Mouse (Mus musculus) small intestine, adult 2 months (tissue): Measurements from ENCODE around the gene Clcnkb. TPM values are rescaled to one million over a fixed set of nuclear protein-coding genes. Genes with fewer than 3 reads are reported as not detected.

ENCODE experiments used
- H3K27ac ChIP-seq: fragments of 200-500 bp; 2 replicates; pipeline ENCODE4 v1.5.1; 2012; ENCODE audit warnings: low read depth, low read length, control low read depth, inconsistent platforms; ENCODE audit not compliant: insufficient read depth
- H3K27me3 ChIP-seq: fragments of 200-500 bp; 2 replicates; pipeline ENCODE4 v1.6.1; 2012; ENCODE audit warnings: mild to moderate bottlenecking, moderate library complexity, low read length, inconsistent platforms; ENCODE audit not compliant: control insufficient read depth, insufficient read depth
- H3K36me3 ChIP-seq: fragments of 200-500 bp; 2 replicates; pipeline ENCODE4 v1.6.1; 2012; ENCODE audit warnings: mild to moderate bottlenecking, low read length, control low read depth, inconsistent platforms; ENCODE audit not compliant: control insufficient read depth, insufficient read depth
- H3K4me1 ChIP-seq: fragments of 200-500 bp; 2 replicates; pipeline ENCODE4 v1.6.1; 2012; ENCODE audit warnings: low read length, inconsistent platforms, mixed read lengths; ENCODE audit not compliant: control insufficient read depth, insufficient read depth, insufficient read length
- H3K4me3 ChIP-seq: fragments of 200-500 bp; 2 replicates; pipeline ENCODE4 v1.5.1; 2012; ENCODE audit warnings: low read depth, mild to moderate bottlenecking, control low read depth, inconsistent platforms, low read length, moderate library complexity
- CTCF ChIP-seq: fragments of 200-500 bp; IDR thresholded peaks from 2 replicates; pipeline ENCODE4 v1.5.1; 2012; ENCODE audit warnings: low read depth, mild to moderate bottlenecking, control low read depth, inconsistent platforms, low read length, moderate library complexity, mixed read lengths; ENCODE audit not compliant: insufficient replicate concordance, insufficient read length; ENCODE audit errors: extremely low read depth
- POLR2A ChIP-seq: fragments of 200-500 bp; IDR thresholded peaks from 2 replicates; pipeline ENCODE4 v1.6.1; 2012; ENCODE audit warnings: low read depth, mild to moderate bottlenecking, control low read depth, inconsistent platforms, low read length, moderate library complexity
- WGBS: fragments of 180-500 bp; shearing (Covaris S2); methylation state at CpG from one replicate; pipeline ENCODE4 v1.1.7; 2018; 5-methylcytosine and 5-hydroxymethylcytosine counted together
- polyA plus RNA-seq: library from polyadenylated mRNA; depleted of rRNA; stranded (reverse); fragments of >200 nt; gene quantifications from 2 replicates; pipeline ENCODE4 v1.2.3, GENCODE M21; 2012

The Clcnkb gene
- polyA plus RNA-seq, 1 experiment: not detected

DNA sequence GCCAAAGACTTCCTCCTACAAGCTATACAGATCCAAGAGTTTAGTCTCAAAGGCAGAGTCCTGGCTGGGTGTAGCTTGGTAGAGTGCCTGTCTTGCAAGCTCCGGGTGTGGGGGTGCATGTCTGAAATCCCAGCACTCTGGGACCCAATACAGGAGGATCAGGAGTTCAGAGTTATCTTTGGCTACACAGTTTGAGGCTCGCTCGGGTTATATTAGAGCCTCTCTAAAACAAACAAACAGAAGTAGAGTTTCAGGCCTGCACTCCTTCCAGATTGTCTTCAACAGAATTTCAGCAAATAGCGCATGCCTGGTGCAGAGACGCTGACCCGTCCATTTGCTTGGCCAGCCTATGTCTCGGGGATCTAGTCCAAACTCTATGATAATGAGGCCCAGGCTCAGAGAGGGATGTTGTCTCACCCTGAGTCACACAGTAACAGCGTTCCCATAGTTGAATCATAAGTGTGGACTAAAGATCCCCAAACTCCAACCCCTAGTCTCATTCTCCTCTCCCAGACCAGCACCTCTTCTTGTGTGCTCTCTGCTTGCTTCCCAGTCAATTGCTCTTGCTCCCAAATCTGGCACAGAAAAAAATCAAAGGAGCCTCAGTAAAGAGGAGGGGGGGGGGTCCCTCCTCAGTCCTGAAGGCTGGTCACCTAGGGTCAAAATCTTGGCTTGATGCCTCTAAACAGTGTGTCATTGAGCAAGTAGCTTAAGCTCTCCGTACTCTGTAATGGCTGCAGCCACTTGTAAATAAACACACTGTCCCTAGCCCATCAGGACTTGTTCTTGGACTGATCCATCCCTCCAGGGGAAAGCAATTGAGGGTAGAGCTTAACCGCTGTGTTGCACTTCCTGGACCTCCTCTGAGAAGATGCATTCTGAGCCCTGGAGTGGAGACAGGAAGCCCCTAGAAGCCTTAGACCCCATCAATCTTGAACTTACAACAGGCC is 11.3 kb upstream of the Clcnkb start:
- 75% methylated on average over 10 of the region's 10 CpGs for WGBS
- no peaks in the 10 kb centered on the region for H3K36me3 ChIP-seq
- no peak overlapping the region for H3K4me3 ChIP-seq
- H3K4me1 ChIP-seq: peaks cover 2% of the 10 kb centered on the region; the same call in 1 of the 2 replicates
- H3K27ac ChIP-seq: peak overlapping the region; percentile 20
- H3K27me3 ChIP-seq: peaks cover 6% of the 10 kb centered on the region; the same call in 1 of the 2 replicates
- TF ChIP-seq POLR2A (no peak), CTCF (no peak)

GRCm38 (mm10) chr4:141425484-141426479 is 10.0 kb upstream of the Clcnkb start:
- H3K4me3 ChIP-seq: peak overlapping the region; percentile 57
- peak overlapping the region; percentile 32; the same call in 1 of the 2 replicates for H3K27ac ChIP-seq
- H3K4me1 ChIP-seq: peaks cover 9% of the 10 kb centered on the region
- no peaks in the 10 kb centered on the region for H3K36me3 ChIP-seq
- TF ChIP-seq POLR2A (no peak), CTCF (no peak)
- 8% methylated on average over 36 of the region's 36 CpGs for WGBS
- peaks cover 6% of the 10 kb centered on the region; the same call in 1 of the 2 replicates for H3K27me3 ChIP-seq

GRCm38 (mm10) chr4:141423691-141424431 is 8.0 kb upstream of the Clcnkb start:
- Histone ChIP-seq H3K4me3 (no peak overlapping the region), H3K27ac (no peak overlapping the region), H3K4me1 (peaks cover 13% of the 10 kb centered on the region), H3K27me3 (peaks cover 6% of the 10 kb centered on the region; the same call in 1 of the 2 replicates), H3K36me3 (no peaks in the 10 kb centered on the region)
- TF ChIP-seq CTCF: no peak
- TF ChIP-seq POLR2A: no peak
- WGBS: 87% methylated on average over 13 of the region's 13 CpGs

DNA sequence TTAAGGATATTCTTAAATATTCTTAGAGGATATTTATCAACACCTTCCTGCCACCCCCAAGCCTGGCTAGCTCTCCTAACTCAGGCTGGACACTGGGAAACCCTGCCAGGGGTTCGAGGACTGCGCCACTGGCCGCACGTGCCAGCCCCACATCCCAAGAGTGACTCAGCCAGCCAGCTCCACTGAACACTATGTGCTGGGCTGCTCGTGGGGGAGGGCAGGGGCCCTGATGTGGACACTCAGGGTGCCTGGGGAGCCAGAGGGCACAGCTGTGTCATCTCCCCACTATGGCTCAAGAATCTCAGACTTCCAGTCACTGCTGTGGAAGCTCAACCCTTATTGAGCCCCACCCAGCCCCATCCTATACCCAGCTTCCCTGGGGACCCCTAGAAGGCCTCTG is 7.5 kb upstream of the Clcnkb start:
- H3K4me1 ChIP-seq: peaks cover 13% of the 10 kb centered on the region
- H3K36me3 ChIP-seq: no peaks in the 10 kb centered on the region
- H3K27ac ChIP-seq: no peak overlapping the region
- no peak overlapping the region for H3K4me3 ChIP-seq
- 84% methylated on average over 5 of the region's 5 CpGs for WGBS
- peaks cover 6% of the 10 kb centered on the region; the same call in 1 of the 2 replicates for H3K27me3 ChIP-seq
- TF ChIP-seq CTCF (no peak), POLR2A (no peak)

DNA sequence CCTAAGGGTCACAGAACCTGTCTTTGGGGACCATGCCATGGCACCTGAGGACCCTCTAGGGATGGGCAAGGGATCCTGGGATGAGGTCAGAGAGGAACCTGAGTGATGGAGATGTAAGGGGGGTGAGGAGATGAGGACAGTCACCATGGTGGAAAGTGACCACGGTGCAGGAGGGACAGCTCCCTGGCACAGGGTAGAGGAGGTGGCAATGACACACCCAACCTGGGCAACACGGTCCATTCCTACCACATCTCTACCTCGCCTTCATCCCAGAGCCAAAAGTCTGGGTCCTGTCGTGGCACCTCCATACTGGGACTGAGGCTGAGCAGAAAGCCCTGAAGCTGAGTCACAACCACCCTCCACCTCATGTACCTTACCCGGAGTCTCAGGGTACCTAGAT is 7.0 kb upstream of the Clcnkb start:
- Histone ChIP-seq H3K27me3 (peaks cover 6% of the 10 kb centered on the region; the same call in 1 of the 2 replicates), H3K36me3 (no peaks in the 10 kb centered on the region), H3K27ac (peak overlapping the region; percentile 49), H3K4me1 (peaks cover 13% of the 10 kb centered on the region), H3K4me3 (peak overlapping the region; percentile 46)
- 76% methylated on average over 5 of the region's 5 CpGs for WGBS
- TF ChIP-seq POLR2A (no peak), CTCF (no peak)

DNA sequence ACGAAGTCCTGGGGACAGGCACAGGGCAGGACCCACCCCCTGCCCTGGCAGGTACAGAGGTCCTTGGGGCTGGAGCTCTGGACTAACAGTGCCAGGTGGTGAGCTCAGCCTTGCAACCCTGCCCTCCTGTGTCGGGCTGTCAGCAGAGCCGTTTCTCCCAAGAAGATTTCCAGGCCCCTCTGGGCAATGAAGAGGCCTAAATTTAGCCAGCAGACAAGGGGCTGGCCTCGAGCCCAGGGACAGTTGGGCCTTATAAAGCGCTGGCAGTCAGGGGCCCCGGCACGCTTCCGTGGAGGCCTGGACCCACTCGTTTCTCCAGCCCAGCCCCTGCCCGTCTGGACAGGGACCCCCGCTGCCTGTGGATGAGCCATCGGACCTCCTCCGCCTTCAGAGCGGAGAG is 5.6 kb upstream of the Clcnkb start:
- TF ChIP-seq CTCF (no peak), POLR2A (no peak)
- peaks cover 6% of the 10 kb centered on the region; the same call in 1 of the 2 replicates for H3K27me3 ChIP-seq
- H3K27ac ChIP-seq: peak overlapping the region; percentile 49
- peak overlapping the region; percentile 46 for H3K4me3 ChIP-seq
- H3K36me3 ChIP-seq: no peaks in the 10 kb centered on the region
- WGBS: 63% methylated on average over 14 of the region's 14 CpGs
- H3K4me1 ChIP-seq: peaks cover 13% of the 10 kb centered on the region
